Mouse (Mus musculus) inflammation-experienced regulatory T-cells, adult 6 months (primary cell): ENCODE data around the gene Gm37596. TPM values are rescaled to one million over a fixed set of nuclear protein-coding genes. Genes with fewer than 3 reads are reported as not detected.
"Not testable (repeated sequence)": the region's sequence is repeated elsewhere in the genome, so short reads cannot be mapped to it uniquely, and the experiment has no call there.

Source experiments
- ATAC-seq: one replicate; pipeline ENCODE4 v1.8.0; 2017
- polyA plus RNA-seq, 3 experiments: library from polyadenylated mRNA; unstranded; fragments of 100-300 nt; shearing (Covaris generic); gene quantifications; one replicate each; pipeline ENCODE4 v1.2.1; 2017

Gm37596 gene
- under 1 TPM in 1 of 3 experiments, not detected in 2; 0.34 TPM for polyA plus RNA-seq

DNA sequence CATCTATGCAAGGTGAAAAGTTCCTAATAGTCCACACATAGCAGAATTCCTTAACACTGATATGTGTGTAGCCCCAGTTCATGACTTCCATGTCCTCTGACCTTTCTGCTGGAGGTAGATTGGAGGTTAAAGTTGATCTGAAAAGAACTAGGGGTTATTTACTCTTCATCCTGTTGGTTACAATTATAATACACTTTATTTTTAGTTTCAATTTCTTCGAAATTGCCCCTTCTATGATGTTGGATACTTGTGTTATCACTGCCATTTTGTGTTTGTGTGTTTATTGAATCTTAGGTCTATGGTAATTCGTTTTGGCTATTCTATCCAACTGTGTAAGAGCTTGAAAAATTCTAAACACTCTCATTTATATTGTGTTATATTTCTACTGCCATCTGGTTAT, at the start of gene Gm37596:
Gene Gm37596 (minus strand): TSS at position 101 of the 400 bp plus-strand sequence.
- ATAC-seq: not testable (repeated sequence)

DNA sequence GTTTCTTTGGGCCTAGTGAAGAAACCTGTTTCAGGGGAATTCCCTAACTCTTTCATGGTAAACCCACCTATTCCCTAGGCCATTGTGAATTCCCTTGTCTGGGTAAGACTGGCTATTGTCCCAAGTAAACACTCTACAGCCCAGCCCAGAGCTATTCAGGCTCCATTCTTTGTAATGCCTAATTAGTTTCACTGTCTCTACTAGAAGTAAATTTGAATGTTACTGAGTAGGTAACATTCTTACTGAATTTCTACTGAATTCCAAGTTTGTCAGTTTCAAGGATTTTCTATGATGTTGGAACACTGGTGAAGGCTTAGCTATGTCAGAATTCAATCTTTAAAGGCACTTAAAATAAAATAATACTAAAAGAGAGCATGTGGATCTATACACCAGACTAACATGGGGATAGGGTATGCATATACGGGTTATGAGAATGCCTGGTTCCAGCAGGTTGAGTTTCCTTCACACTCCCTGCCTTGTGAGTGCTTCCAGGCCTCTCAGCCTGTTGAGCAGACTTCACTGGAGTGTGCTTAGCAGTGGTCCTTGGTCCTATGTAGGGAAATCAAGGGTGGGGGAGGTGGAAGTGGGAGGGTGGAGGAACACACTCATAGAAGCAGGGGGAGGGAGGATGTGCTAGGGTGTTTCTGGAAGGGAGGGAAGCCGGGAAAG, 16.2 kb upstream of the Gm37596 start:
- ATAC-seq: not testable (repeated sequence)

DNA sequence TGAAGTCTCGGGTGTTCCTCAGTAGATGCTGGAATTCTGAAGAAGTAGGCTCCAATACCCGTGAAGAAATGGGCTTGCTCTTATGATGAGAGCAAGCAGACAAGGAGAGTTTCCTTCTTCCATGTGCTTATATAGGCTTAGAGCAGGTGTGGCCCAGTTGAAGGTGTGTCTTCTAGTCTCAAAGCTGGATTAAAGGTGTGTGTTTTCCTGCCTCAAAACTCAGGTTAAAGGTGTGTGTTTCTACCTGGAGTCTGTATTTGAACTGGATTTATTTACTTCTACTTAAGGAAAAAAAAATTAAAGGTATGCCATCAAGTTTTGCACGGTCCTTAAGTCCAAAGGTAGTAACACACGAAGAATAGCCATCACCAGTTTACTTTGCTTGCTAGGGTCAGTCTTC, 16.7 kb downstream of the Gm37596 start, which contains the start of gene Tdpoz1:
Gene Tdpoz1 (minus strand): TSS at position 101 of the 400 bp plus-strand sequence.
- ATAC-seq: not testable (repeated sequence)

DNA sequence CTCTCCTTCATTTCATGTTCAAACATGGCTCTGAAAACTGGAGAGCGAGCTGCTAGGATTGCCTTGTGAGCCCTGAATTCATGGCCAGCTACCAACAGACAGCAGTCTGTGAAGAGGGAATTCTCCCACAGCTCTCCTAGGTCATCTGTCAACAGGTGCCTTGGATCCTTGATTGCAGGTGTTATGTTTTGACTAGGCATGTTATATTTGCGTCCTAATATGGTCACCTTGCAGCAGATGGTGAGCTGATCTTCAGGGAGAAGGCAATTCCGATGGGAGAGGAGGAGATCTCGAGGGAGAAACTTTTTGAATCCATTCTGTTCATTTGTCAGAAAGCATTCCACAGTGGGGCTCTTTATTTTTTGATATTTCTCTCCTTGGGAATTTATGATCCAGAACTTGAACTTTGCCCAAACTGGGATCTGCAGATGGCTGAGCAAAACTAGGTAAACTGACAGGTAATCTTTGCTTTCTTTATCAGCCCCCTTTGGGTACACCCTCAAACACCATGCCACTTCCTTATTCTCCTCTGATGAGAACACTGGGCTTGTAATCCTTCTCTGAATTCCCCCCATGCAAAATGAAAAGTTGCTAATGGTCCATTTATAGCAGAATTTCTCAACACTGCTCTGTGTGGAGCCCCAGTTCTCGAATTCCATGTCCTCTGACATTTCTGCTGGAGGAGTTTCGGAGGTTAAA, 21.9 kb downstream of the Gm37596 start:
- not testable (repeated sequence) for ATAC-seq

DNA sequence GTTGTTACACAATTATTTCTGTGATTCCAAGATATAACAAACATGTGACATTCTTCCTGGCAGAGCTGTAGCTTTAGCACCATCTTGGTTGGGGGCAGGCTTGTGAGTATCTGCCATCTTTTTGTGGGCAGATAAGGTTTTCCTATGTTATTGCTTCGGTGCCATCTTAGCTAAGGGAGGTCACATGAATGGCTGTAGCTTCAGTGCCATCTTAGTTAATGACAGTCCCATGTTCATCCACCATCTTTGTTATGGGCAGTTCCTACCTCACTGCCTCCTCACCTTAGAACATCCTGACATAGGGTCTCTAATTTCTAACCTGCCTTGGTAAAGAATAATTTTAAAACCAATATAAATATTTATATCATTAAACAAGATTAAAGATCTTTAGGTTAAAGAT, 38.6 kb downstream of the Gm37596 start:
- no peak for ATAC-seq

DNA sequence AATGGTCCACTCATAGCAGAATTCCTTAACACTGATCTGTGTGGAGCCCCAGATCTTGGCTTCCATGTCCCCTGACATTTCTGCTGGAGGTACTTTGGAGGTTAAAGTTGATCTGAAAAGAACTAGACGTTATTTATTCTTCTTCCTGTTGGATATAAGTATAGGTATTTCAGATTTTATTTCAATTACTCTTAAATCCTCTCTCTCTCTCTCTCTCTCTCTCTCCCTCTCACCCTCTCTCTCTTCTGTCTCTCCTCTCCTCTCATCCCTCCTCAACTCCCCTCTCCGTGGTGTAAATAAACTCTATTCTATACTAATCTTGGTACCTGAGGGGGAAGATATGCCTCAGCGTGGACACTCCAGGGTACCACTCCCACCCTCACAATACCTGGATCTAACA, 40.3 kb downstream of the Gm37596 start, which contains the start of gene Tdpoz2:
Gene Tdpoz2 (minus strand): TSS at position 101 of the 400 bp plus-strand sequence.
- no peak for ATAC-seq

Other genes with a start within 250 kb of the Gm37596 start
- not detected for gene Tchhl1, start 224.3 kb downstream of the Gm37596 start, polyA plus RNA-seq
- 1,000 to 10,000 TPM in 2 of 3 experiments, 100 to 1,000 TPM in 1; 738 to 2,389 (median 1,003) TPM for gene S100a11, start 172.6 kb downstream of the Gm37596 start, polyA plus RNA-seq
- gene S100a10, start 138.0 kb downstream of the Gm37596 start, polyA plus RNA-seq: 1,000 to 10,000 TPM in 1 of 3 experiments, 100 to 1,000 TPM in 2; 678 to 1,984 (median 706) TPM
- not detected for gene Tdpoz2, start 40.4 kb downstream of the Gm37596 start, polyA plus RNA-seq
- not detected for gene Tdpoz1, start 16.8 kb downstream of the Gm37596 start, polyA plus RNA-seq
- gene Gm5773, start 79.9 kb upstream of the Gm37596 start, polyA plus RNA-seq: not detected
- gene Tdpoz4, start 103.3 kb upstream of the Gm37596 start, polyA plus RNA-seq: not detected
- not detected for gene Tdpoz3, start 132.9 kb upstream of the Gm37596 start, polyA plus RNA-seq